Mouse (Mus musculus) myocyte (in vitro differentiated cells): ENCODE data around the gene Rnasel. TPM values are rescaled to one million over a fixed set of nuclear protein-coding genes. Genes with fewer than 3 reads are reported as not detected.

Source experiments
- H3K27me3 ChIP-seq: one replicate; pipeline ENCODE4 v1.6.1; 2011; ENCODE audit not compliant: control insufficient read depth, insufficient read depth, insufficient read length
- H3K36me3 ChIP-seq: one replicate; pipeline ENCODE4 v1.6.1; 2011; ENCODE audit not compliant: control insufficient read depth, insufficient read depth
- H3K4me2 ChIP-seq: one replicate; pipeline ENCODE4 v1.6.1; 2011; ENCODE audit warnings: low read depth, control low read depth
- H3K4me3 ChIP-seq: one replicate; pipeline ENCODE4 v1.5.1; 2011; ENCODE audit warnings: mild to moderate bottlenecking, control low read depth, moderate library complexity
- H3K79me2 ChIP-seq: one replicate; pipeline ENCODE4 v1.6.1; 2011; ENCODE audit not compliant: control insufficient read depth, insufficient read depth
- H3ac ChIP-seq: one replicate; pipeline ENCODE4 v1.6.1; 2011; ENCODE audit not compliant: control insufficient read depth, insufficient read length
- CEBPB ChIP-seq: IDR thresholded peaks from 2 replicates; pipeline ENCODE4 v1.6.1; 2011; ENCODE audit warnings: mild to moderate bottlenecking, moderate library complexity; ENCODE audit not compliant: poor library complexity, insufficient read depth, severe bottlenecking
- E2F4 ChIP-seq: IDR thresholded peaks from one replicate; pipeline ENCODE4 v1.6.1; 2011; ENCODE audit warnings: mild to moderate bottlenecking, control low read depth, moderate library complexity; ENCODE audit not compliant: insufficient read depth
- MAX ChIP-seq: IDR thresholded peaks from one replicate; pipeline ENCODE4 v1.6.1; 2011; ENCODE audit warnings: low read depth, mild to moderate bottlenecking, control low read depth
- MYOD1 ChIP-seq, 3 experiments: IDR thresholded peaks; one replicate each; pipeline ENCODE4 v1.6.1; 2011; ENCODE audit warnings: control low read depth in 2 of 3, low read depth in 2 of 3, mild to moderate bottlenecking in 2 of 3, moderate library complexity in 1 of 3; ENCODE audit not compliant: insufficient read length in 2 of 3, control insufficient read depth in 1 of 3
- MYOG ChIP-seq, 3 experiments: IDR thresholded peaks; one replicate each; pipeline ENCODE4 v1.6.1; 2011; ENCODE audit warnings: control low read depth in 2 of 3, low read depth in 2 of 3, mild to moderate bottlenecking in 2 of 3; ENCODE audit not compliant: insufficient read length in 2 of 3, control insufficient read depth in 1 of 3, insufficient read depth in 1 of 3
- POLR2A ChIP-seq: IDR thresholded peaks from one replicate; pipeline ENCODE4 v1.6.1; 2011; ENCODE audit warnings: low read depth, mild to moderate bottlenecking, control low read depth, moderate library complexity; ENCODE audit not compliant: insufficient read length
- POLR2AphosphoS2 ChIP-seq: IDR thresholded peaks from one replicate; pipeline ENCODE4 v1.6.1; 2011; ENCODE audit warnings: low read depth, control low read depth; ENCODE audit not compliant: insufficient read length
- REST ChIP-seq: IDR thresholded peaks from one replicate; pipeline ENCODE4 v1.6.1; 2011; ENCODE audit warnings: mild to moderate bottlenecking, control low read depth, moderate library complexity; ENCODE audit not compliant: insufficient read depth, insufficient read length
- SRF ChIP-seq: IDR thresholded peaks from one replicate; pipeline ENCODE4 v1.6.1; 2011; ENCODE audit warnings: low read depth; ENCODE audit not compliant: control insufficient read depth, insufficient read length
- TCF12 ChIP-seq: IDR thresholded peaks from one replicate; pipeline ENCODE4 v1.6.1; 2011; ENCODE audit warnings: mild to moderate bottlenecking, control low read depth; ENCODE audit not compliant: poor library complexity, insufficient read depth, severe bottlenecking
- TCF3 ChIP-seq: IDR thresholded peaks from one replicate; pipeline ENCODE4 v1.6.1; 2011; ENCODE audit warnings: low read depth, control low read depth; ENCODE audit not compliant: insufficient read length
- USF1 ChIP-seq: IDR thresholded peaks from one replicate; pipeline ENCODE4 v1.6.1; 2011; ENCODE audit warnings: low read depth, mild to moderate bottlenecking, control low read depth, moderate library complexity
- polyA plus RNA-seq: library from polyadenylated mRNA; unstranded; fragments of >200 nt; fragmentation: generic; extraction: Trizol; gene quantifications from one replicate; pipeline ENCODE4 v1.2.1, GENCODE M21; 2012; ENCODE audit warnings: missing spikeins

Gene Rnasel
- polyA plus RNA-seq, 1 experiment = 0.11 TPM

DNA sequence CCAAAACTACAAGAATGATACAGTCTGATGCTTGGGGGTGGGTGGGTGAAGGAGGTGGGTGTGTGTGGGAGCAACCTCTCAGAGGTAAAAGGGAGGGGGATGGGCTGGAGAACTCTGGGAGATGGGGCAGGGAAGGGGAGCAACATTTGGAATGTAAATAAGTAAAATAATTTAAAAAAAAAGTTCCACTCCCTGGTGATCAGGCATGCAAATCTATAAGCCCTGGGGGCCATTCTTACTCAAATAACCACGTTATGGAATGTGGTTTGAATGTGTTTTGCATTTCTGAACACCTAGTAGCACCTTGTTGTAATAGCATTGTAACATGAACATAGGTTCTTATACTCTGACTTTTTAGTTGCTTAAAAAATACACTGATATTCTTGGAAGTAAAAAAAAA lies 34.1 kb downstream of the Rnasel start:
- H3K36me3 ChIP-seq = no peaks in the 10 kb centered on the region

GRCm38 (mm10) chr1:153785608-153786007 lies 36.4 kb downstream of the Rnasel start:
- TF ChIP-seq CEBPB = no peak
- no peak for TF ChIP-seq MAX
- no peak for TF ChIP-seq E2F4
- no peak for TF ChIP-seq POLR2A
- no peak for TF ChIP-seq TCF3
- TF ChIP-seq REST = no peak
- TF ChIP-seq USF1 = no peak
- TF ChIP-seq TCF12 = no peak
- TF ChIP-seq MYOG (IDR thresholded peaks at IDR 0.05; ENCODE audit: control insufficient read depth in 1 of 3, insufficient read depth in 1 of 3, insufficient read length in 2 of 3, low read depth in 2 of 3) = no peak
- no peak for TF ChIP-seq SRF
- no peak for TF ChIP-seq MYOD1 (IDR thresholded peaks at IDR 0.05; ENCODE audit: control insufficient read depth in 1 of 3, insufficient read length in 2 of 3, low read depth in 2 of 3)
- TF ChIP-seq POLR2AphosphoS2 = no peak
- Histone ChIP-seq H3ac (no peak overlapping the region), H3K27me3 (peaks cover 10% of the 10 kb centered on the region), H3K36me3 (no peaks in the 10 kb centered on the region), H3K79me2 (no peaks in the 10 kb centered on the region), H3K4me3 (no peak overlapping the region), H3K4me2 (no peak overlapping the region)

More for the DNA sequence above, 34.1 kb downstream of the Rnasel start:
- TF ChIP-seq MAX (no peak), POLR2A (no peak), MYOG (IDR thresholded peaks at IDR 0.05; ENCODE audit: control insufficient read depth in 1 of 3, insufficient read depth in 1 of 3, insufficient read length in 2 of 3, low read depth in 2 of 3) (no peak), TCF12 (no peak), CEBPB (no peak), POLR2AphosphoS2 (no peak)
- Histone ChIP-seq H3K79me2 (no peaks in the 10 kb centered on the region), H3K27me3 (peaks cover 6% of the 10 kb centered on the region), H3ac (no peak overlapping the region), H3K4me3 (no peak overlapping the region), H3K4me2 (no peak overlapping the region)

- H3K4me3 ChIP-seq = no peak overlapping the region
- no peak for TF ChIP-seq TCF12
- no peak for TF ChIP-seq REST
- TF ChIP-seq MYOD1 (IDR thresholded peaks at IDR 0.05; ENCODE audit: control insufficient read depth in 1 of 3, insufficient read length in 2 of 3, low read depth in 2 of 3) = no peak
- TF ChIP-seq POLR2AphosphoS2 = no peak
- no peak for TF ChIP-seq USF1
- TF ChIP-seq MAX = no peak
- TF ChIP-seq CEBPB = no peak
- H3K79me2 ChIP-seq = no peaks in the 10 kb centered on the region
- H3K4me2 ChIP-seq = no peak overlapping the region
- H3K27me3 ChIP-seq = peaks cover 24% of the 10 kb centered on the region
- H3K36me3 ChIP-seq = no peaks in the 10 kb centered on the region
- no peak overlapping the region for H3ac ChIP-seq
Observed at GRCm38 (mm10) chr1:153790708-153791107, 41.5 kb downstream of the Rnasel start.

GRCm38 (mm10) chr1:153794241-153794640 lies 45.0 kb downstream of the Rnasel start:
- no peaks in the 10 kb centered on the region for H3K36me3 ChIP-seq
- no peak overlapping the region for H3ac ChIP-seq
- H3K27me3 ChIP-seq = peaks cover 24% of the 10 kb centered on the region
- no peak overlapping the region for H3K4me3 ChIP-seq
- H3K79me2 ChIP-seq = no peaks in the 10 kb centered on the region
- TF ChIP-seq MYOG (IDR thresholded peaks at IDR 0.05; ENCODE audit: control insufficient read depth in 1 of 3, insufficient read depth in 1 of 3, insufficient read length in 2 of 3, low read depth in 2 of 3) = no peak
- TF ChIP-seq SRF = no peak
- no peak for TF ChIP-seq REST
- TF ChIP-seq E2F4 = no peak
- no peak for TF ChIP-seq MYOD1 (IDR thresholded peaks at IDR 0.05; ENCODE audit: control insufficient read depth in 1 of 3, insufficient read length in 2 of 3, low read depth in 2 of 3)
- TF ChIP-seq POLR2A = no peak
- TF ChIP-seq USF1 = no peak
- no peak for TF ChIP-seq TCF12
- no peak for TF ChIP-seq TCF3
- no peak for TF ChIP-seq MAX
- TF ChIP-seq POLR2AphosphoS2 = no peak
- no peak for TF ChIP-seq CEBPB
- no peak overlapping the region for H3K4me2 ChIP-seq

- Histone ChIP-seq H3K27me3 (peaks cover 4% of the 10 kb centered on the region), H3K4me2 (peak overlapping the region; percentile 24), H3ac (no peak overlapping the region), H3K36me3 (no peaks in the 10 kb centered on the region), H3K79me2 (no peaks in the 10 kb centered on the region), H3K4me3 (no peak overlapping the region)
- no peak for TF ChIP-seq USF1
Observed at GRCm38 (mm10) chr1:153802691-153803090, 53.5 kb downstream of the Rnasel start.
